Mouse (Mus musculus) neutrophil, adult 5-6 weeks (primary cell): Measurements from ENCODE around the gene Slco2a1. TPM values are rescaled to one million over a fixed set of nuclear protein-coding genes. Genes with fewer than 3 reads are reported as not detected.

Experiments
- ATAC-seq: fragments of 151-379, 151-347 bp; 2 replicates; pipeline ENCODE4 v1.8.0; 2017; ENCODE audit warnings: mild to moderate bottlenecking, moderate TSS enrichment; ENCODE audit not compliant: insufficient number of reproducible peaks, poor library complexity, low FRiP score, severe bottlenecking; ENCODE audit errors: extremely low read depth
- total RNA-seq: library from RNA; stranded (forward); fragments of 200-1000 nt; gene quantifications from 2 replicates; pipeline ENCODE4 v1.2.3, GENCODE M21; 2017

The Slco2a1 gene
- total RNA-seq, 1 experiment from 2014 or later, result not detected

DNA sequence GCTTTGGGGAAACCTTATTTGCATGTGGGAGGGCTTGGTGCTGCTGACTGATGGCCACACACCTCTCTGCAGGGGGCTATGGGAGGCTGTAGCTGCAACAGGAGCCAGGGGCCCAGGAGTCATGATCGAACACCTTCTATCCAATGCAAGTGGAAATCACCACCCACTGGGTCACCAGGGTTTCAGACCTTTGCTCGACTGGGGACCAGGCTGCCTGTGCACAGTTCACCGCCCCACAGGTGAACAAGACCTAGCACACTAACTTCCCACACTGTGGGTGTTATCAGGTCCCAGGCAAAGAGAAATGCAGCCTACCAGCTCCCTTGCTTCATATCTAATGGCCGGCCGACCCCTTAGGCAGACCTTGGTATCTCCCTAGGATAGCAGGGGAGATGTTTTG is 8.1 kb upstream of the Slco2a1 start:
- no peak for ATAC-seq

DNA sequence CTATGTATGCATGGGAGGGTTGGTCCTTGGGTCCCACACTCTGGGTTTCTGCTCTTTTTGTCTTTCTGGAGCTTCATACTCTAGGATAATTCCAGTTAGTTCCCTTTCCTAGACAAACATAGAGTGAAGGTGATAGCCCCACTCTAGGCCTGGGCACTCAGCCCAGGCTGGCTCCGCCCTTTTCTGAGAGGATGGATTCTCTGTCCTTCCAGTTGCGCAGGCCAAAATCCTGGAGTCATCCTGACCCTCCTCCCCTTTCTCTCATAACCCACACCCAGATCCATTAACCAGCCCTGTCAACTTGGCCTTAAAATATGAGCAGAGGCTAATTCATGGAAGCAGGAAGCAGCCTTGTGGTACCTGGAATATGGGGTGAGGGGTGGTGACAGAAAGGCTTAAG is 6.7 kb upstream of the Slco2a1 start:
- ATAC-seq, result no peak

GRCm38 (mm10) chr9:102982376-102982775 is 6.1 kb upstream of the Slco2a1 start:
- no peak for ATAC-seq

DNA sequence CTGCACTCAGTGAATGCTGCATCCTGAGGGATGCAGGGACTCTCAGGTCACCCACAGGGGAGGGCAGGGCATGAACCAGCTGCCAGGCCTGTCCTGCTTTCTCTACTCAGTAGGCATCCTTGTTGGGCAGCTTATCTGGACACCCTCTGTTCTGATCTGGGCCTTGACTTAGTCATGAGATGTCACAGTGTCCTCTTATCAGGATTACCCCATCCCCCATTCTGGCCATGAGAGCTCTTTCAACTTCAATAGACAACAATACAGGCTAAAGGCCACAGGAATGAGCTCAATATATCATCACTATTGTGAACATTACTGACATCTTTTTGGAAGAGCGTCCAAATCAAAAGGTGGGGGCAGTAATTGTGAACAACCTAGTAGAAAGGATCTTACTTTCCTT is 3.4 kb upstream of the Slco2a1 start:
- no peak for ATAC-seq

GRCm38 (mm10) chr9:102985939-102986338 is 2.6 kb upstream of the Slco2a1 start:
- no peak for ATAC-seq

DNA sequence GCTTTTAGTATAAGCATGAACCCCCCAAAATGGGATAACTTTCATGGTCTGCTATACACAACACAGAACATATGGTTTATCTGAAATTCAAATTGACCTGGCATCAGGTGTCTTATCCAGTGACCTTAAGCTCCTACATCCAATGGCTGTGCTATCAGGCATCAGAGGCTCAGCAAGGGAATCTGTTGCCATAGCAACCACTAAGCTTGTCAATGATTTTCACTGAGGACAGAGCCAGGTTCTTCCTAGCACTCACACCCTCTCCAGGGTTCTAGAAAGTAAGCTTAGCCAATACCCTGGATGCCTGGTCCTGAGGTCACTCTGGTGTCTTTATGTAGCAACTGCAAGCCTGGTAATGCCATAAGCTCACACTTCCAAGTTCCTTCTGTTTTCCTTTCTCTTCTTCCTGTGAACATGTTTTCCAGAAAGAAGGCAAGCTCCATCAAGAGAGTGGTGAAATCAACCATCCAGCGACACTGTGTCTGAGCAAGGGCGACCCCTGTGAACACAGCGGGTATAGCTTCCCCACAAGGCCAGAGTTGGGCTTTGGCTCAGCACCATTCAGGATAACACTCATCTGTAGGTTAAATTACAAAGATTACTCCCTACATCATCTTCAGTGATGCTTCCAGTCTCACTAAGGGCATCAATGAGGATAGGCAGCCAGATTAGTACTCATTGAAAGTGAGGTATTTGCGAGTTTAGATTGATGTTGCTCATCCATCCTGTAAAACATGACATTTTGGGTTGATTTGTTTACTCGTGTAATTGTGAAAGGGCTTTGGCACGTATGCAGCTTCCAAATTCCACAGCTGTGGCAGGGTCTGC is 2.0 kb downstream of the Slco2a1 start:
- no peak for ATAC-seq

- ATAC-seq, result no peak
Observed at GRCm38 (mm10) chr9:102991134-102991406, 2.6 kb downstream of the Slco2a1 start.

DNA sequence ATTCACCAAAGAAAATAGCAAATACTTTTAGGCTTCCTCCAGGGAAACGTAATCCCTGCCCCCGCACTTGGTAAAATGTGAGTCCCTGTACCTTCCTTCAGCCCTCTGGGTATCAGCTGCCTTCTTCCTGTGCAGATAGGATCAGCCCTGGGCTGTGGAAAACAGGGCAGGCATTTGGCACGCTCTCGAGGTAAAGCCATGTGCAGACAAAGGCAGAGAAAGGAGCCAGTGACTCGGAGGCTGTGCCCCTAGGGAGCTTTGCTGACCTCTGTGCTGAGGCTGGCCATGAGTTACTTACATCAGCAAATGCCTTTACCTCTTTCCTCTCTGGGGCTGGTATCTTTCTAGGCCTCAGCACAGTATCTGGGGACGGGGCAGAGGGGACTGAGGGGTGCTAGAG is 4.4 kb downstream of the Slco2a1 start:
- ATAC-seq, result no peak

- ATAC-seq, result no peak
Observed at GRCm38 (mm10) chr9:102993764-102994163, 5.3 kb downstream of the Slco2a1 start.

- ATAC-seq, result no peak
Observed at GRCm38 (mm10) chr9:102995800-102996635, 7.5 kb downstream of the Slco2a1 start.

DNA sequence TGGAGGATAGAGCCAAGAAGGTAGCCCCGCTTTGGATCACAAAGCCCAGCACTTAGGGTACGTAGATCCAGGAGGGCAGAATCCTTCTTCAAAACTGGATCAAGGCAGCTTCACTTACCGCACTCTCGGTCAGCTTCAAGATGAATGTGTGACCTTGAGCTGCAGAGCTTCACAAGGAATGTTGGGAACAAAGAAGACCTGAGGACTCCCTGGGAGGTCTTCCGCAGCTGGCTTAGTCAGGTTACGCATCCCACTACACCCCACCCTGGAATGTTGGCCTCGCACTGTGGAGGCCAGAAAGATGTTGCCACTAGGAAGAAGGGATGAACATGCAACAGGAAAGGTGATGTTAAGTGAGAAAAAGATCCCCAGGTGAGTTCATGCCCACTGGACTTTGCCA is 11.9 kb downstream of the Slco2a1 start:
- no peak for ATAC-seq

DNA sequence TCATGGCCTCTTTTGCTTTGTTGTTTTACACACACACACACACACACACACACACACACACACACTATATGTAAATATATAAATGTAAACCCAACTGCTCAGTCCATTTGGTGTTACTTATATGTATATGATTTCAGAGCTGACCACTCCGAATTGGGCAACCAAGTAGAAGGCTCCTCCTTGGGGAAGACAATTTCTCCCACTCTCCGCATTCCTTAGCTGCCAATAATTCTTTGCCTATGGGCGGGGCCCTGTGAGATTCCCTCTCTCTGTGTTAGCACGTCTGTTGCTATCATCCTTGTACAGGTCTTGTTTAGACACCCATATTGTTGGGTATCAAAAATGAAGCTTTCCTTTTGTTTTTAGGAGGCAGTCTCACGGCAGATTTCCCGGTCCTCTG is 15.8 kb downstream of the Slco2a1 start:
- ATAC-seq, result no peak

DNA sequence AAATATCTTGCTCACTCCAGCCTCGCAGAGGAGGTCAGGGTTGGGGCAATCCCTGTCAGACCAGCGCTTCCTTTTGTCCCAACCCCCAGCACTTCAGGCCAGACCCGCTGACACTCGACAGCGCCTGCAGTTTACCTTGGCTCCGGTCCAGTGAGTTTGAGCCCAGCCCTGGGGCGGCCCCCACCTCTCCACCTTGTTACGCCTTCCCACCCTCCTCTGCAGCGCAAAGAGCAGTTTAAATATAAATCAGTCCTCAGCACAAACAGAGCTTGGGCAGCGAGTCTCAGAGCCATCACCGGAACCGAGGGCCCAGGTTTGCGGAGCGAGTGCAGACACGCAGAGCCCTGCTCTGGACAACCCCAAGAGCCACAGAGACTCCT is 19.2 kb downstream of the Slco2a1 start:
- ATAC-seq, result no peak

DNA sequence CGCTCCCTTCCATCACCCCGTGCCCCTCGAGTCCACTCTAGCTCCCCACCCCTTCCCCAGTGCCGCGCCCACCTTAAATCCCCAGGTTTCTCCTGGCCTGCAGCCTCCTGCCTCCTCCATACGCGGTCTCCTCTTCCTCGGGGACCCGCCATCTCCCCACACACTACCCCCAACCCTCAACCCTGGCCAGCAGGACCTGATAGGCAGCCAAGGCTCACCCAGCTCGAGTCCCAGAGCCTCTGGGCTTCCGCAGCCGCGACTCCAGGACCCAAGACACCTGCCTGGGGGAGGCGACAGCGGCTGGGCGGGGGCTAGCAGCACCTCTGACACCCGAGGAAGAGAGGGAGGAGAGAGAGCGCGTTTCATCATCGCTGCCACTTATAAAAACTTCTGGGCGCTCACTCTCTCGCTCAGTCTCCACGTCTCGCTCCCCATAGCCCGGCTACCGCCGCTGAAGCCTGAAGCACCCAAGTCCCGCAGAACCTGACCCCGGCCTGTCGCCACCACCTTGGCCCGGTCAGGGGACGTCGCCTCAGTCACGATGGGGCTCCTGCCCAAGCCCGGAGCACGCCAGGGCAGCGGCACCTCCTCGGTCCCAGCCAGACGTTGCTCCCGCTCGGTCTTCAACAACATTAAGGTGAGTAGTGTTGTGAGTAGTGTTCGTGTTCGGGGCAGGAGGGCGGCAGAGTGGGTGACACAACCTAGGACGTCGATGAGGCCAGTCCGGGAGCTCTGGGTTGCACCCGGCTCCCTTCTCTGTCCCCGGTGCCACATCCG is 19.8 kb downstream of the Slco2a1 start:
- ATAC-seq, result no peak

- ATAC-seq, result no peak
Observed at GRCm38 (mm10) chr9:103010161-103010560, 21.6 kb downstream of the Slco2a1 start.

GRCm38 (mm10) chr9:103013366-103013765 is 24.9 kb downstream of the Slco2a1 start:
- no peak for ATAC-seq

DNA sequence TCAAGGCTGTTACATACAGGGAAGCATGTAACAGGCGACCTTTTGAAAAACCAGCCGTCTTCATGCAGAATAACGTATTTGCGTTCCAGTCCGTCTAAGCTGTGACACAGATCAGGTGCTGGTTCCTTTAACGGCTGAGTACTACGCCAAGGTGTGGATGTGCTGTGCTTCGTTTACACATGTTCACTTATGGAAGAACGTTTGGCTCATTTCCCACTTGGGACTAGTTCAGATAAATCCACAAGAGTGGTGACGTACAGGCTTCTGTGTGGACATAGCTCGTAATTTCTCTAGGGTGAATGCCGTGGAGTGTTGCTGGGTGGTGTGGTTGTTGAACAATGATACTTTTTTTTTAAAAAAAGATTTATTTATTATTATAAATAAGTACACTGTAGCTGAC is 26.2 kb downstream of the Slco2a1 start:
- no peak for ATAC-seq

- ATAC-seq, result no peak
Observed at GRCm38 (mm10) chr9:103024116-103024515, 35.6 kb downstream of the Slco2a1 start.

DNA sequence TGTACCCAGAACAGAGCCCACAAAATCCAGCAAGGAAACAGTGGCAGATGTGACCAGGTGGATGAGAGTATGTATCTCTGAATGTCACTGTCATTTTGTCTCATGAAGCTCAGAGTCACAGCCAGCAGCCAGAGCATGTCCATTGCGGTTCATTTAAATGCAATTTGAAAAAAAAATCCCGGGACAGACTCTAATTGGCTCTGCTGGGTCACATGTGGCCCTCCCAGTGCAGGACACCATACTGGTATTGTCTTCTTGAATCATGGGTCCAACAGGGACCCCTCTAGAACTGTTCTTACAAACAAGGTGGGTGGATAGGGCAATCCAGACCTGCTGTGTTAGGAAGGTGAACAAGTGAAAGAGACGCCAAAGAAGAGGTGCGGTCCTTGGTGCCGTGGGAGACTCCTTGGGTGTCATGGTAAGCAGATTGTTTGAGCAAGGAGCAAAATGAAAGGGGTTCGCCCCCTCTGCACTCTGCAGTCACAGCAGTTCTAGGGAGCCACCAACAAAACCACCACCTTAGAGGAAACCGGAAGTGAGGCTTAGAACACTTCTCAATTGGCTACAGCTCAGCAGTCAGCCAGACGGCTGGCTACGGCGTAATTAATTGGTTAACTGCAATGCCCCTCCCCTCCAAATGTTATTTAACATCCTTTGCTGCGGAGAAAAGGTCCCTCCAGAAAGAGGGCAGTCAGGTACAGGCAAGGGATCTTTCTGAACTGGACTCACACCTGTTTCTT is 38.8 kb downstream of the Slco2a1 start:
- ATAC-seq, result no peak
